Mouse (Mus musculus) kidney, embryonic 15.5 days (tissue): ENCODE measurements around the gene Abce1. TPM values are rescaled to one million over a fixed set of nuclear protein-coding genes. Genes with fewer than 3 reads are reported as not detected.

Source experiments
- ATAC-seq: fragments of 200-750 bp; cut with Nextera tagmentation; replicated peaks from 2 replicates; pipeline ENCODE4 v1.8.0; 2017; ENCODE audit warnings: moderate TSS enrichment; ENCODE audit not compliant: low FRiP score
- H3K27ac ChIP-seq: fragments of 300-500 bp; sonication (generic); 2 replicates; pipeline ENCODE4 v1.5.1; 2015; ENCODE audit warnings: mild to moderate bottlenecking, inconsistent platforms
- H3K27me3 ChIP-seq: fragments of 300-500 bp; sonication (generic); 2 replicates; pipeline ENCODE4 v1.6.1; 2015; ENCODE audit warnings: inconsistent platforms
- H3K36me3 ChIP-seq: fragments of 300-500 bp; sonication (generic); 2 replicates; pipeline ENCODE4 v1.6.1; 2015; ENCODE audit warnings: inconsistent platforms
- H3K4me1 ChIP-seq: fragments of 300-500 bp; sonication (generic); 2 replicates; pipeline ENCODE4 v1.6.1; 2015; ENCODE audit warnings: inconsistent platforms
- H3K4me2 ChIP-seq: fragments of 300-500 bp; sonication (generic); 2 replicates; pipeline ENCODE4 v1.6.1; 2015; ENCODE audit warnings: moderate library complexity, mild to moderate bottlenecking, inconsistent platforms
- H3K4me3 ChIP-seq: fragments of 300-500 bp; sonication (generic); replicated peaks from 2 replicates; pipeline ENCODE4 v1.5.1; 2015; ENCODE audit warnings: mild to moderate bottlenecking, inconsistent platforms
- H3K9ac ChIP-seq: fragments of 300-500 bp; sonication (generic); 2 replicates; pipeline ENCODE4 v1.6.1; 2015; ENCODE audit warnings: mild to moderate bottlenecking, inconsistent platforms
- H3K9me3 ChIP-seq: fragments of 300-500 bp; sonication (generic); replicated peaks from 2 replicates; pipeline ENCODE4 v1.6.1; 2016; ENCODE audit warnings: inconsistent platforms
- WGBS: fragments of 180-500 bp; shearing (Covaris S2); methylation state at CpG from one replicate; pipeline ENCODE4 v1.1.7; 2015; ENCODE audit warnings: mixed read lengths; 5-methylcytosine and 5-hydroxymethylcytosine counted together
- polyA plus RNA-seq: library from polyadenylated mRNA; unstranded; fragments of >200 nt; fragmentation: Nextera tagmentation; extraction: Ambion mirVana; gene quantifications from 2 replicates; pipeline ENCODE4 v1.2.1, GENCODE M21; 2015

The Abce1 gene
- polyA plus RNA-seq, 1 experiment from 2014 or later: 106 TPM

GRCm38 (mm10) chr8:79638707-79639549 is 72.6 kb downstream of the Abce1 start:
- ATAC-seq: peak; percentile 100
- peak overlapping the region; percentile 96 for H3K27ac ChIP-seq
- H3K4me3 ChIP-seq: peak overlapping the region; percentile 83
- peak overlapping the region; percentile 82 for H3K4me2 ChIP-seq
- H3K36me3 ChIP-seq: peaks cover 4% of the 10 kb centered on the region
- peaks cover 3% of the 10 kb centered on the region; the same call in 1 of the 2 replicates for H3K9me3 ChIP-seq
- H3K27me3 ChIP-seq: no peaks in the 10 kb centered on the region
- WGBS: under 1% methylated on average over 74 of the region's 77 CpGs
- peaks cover 28% of the 10 kb centered on the region for H3K4me1 ChIP-seq
- peak overlapping the region; percentile 86 for H3K9ac ChIP-seq

- Histone ChIP-seq H3K4me3 (peak overlapping the region; percentile 83), H3K36me3 (no peaks in the 10 kb centered on the region), H3K27ac (peak overlapping the region; percentile 96; the same call in 1 of the 2 replicates), H3K9me3 (peaks cover 3% of the 10 kb centered on the region; the same call in 1 of the 2 replicates), H3K9ac (peak overlapping the region; percentile 68), H3K27me3 (no peaks in the 10 kb centered on the region), H3K4me2 (peak overlapping the region; percentile 82), H3K4me1 (peaks cover 24% of the 10 kb centered on the region)
- no peak for ATAC-seq
- WGBS: 7% methylated on average over 11 of the region's 11 CpGs
These were observed 73.4 kb downstream of the Abce1 start for GRCm38 (mm10) chr8:79638001-79638706.

- no peaks in the 10 kb centered on the region for H3K36me3 ChIP-seq
- no peak overlapping the region for H3K4me3 ChIP-seq
- peaks cover 3% of the 10 kb centered on the region; the same call in 1 of the 2 replicates for H3K9me3 ChIP-seq
- H3K9ac ChIP-seq: no peak overlapping the region
- no peak for ATAC-seq
- no peak overlapping the region for H3K27ac ChIP-seq
- H3K27me3 ChIP-seq: no peaks in the 10 kb centered on the region
- WGBS: 84% methylated on average over 3 of the region's 3 CpGs
- peaks cover 19% of the 10 kb centered on the region for H3K4me1 ChIP-seq
- no peak overlapping the region for H3K4me2 ChIP-seq
These were observed 74.3 kb downstream of the Abce1 start for GRCm38 (mm10) chr8:79637237-79637636.

- H3K27me3 ChIP-seq: no peaks in the 10 kb centered on the region
- no peaks in the 10 kb centered on the region for H3K36me3 ChIP-seq
- H3K9ac ChIP-seq: no peak overlapping the region
- H3K9me3 ChIP-seq: peaks cover 3% of the 10 kb centered on the region; the same call in 1 of the 2 replicates
- no peak overlapping the region for H3K4me3 ChIP-seq
- ATAC-seq: no peak
- no peak overlapping the region for H3K27ac ChIP-seq
- peaks cover 8% of the 10 kb centered on the region for H3K4me1 ChIP-seq
- no peak overlapping the region for H3K4me2 ChIP-seq
- WGBS: 57% methylated on average over 1 of the region's 1 CpGs
These were observed 75.4 kb downstream of the Abce1 start for GRCm38 (mm10) chr8:79636151-79636550.

- no peak overlapping the region for H3K27ac ChIP-seq
- H3K36me3 ChIP-seq: no peaks in the 10 kb centered on the region
- ATAC-seq: no peak
- no peak overlapping the region for H3K4me2 ChIP-seq
- 91% methylated on average over 1 of the region's 1 CpGs for WGBS
- peaks cover 3% of the 10 kb centered on the region; the same call in 1 of the 2 replicates for H3K9me3 ChIP-seq
- no peaks in the 10 kb centered on the region for H3K27me3 ChIP-seq
- H3K4me3 ChIP-seq: no peak overlapping the region
- H3K9ac ChIP-seq: no peak overlapping the region
- peaks cover 2% of the 10 kb centered on the region; the same call in 1 of the 2 replicates for H3K4me1 ChIP-seq
These were observed 76.0 kb downstream of the Abce1 start for GRCm38 (mm10) chr8:79635491-79635890.

Other genes with a start within 250 kb of the Abce1 start
- gene Otud4, start 72.1 kb downstream of the Abce1 start, polyA plus RNA-seq: 15.7 and 16.0 TPM in 2 replicates
- gene Anapc10, start 80 bp upstream of the Abce1 start, polyA plus RNA-seq: 39.9 and 43.4 TPM in 2 replicates